12 mouse cellular contexts compared by ENCODE assay signal in genomic region chr3:104794953-104795470, GRCm38 (mm10). TPM values are rescaled to one million over a fixed set of nuclear protein-coding genes. Genes with fewer than 3 reads are reported as not detected.
DNase-seq lines count a peak whose midpoint lies in the region; ATAC-seq lines count a peak whose summit lies in the region.
"Had no signal": no experiment of that assay in that cellular context is flagged by ENCODE, and none has a peak within 500 bp of the region (broad histone marks: within the 10 kb centered on the region; RNA-seq: fewer than 3 reads in every experiment).

No protein-coding gene starts in this region.

- intact Hi-C loops in heart, postnatal 36 days (cut with DNase I): loop anchor here (2.0 kb wide), 1 partner anchor 24 kb away; the partner anchor contains the start of gene Mov10

- ATAC-seq in heart, embryonic 13.5 days (ENCODE audit: extremely low read depth, insufficient number of reproducible peaks, low FRiP score, low TSS enrichment): no peak
- ATAC-seq in midbrain, embryonic 11.5 days (ENCODE audit: low FRiP score): no peak
- ATAC-seq in midbrain, embryonic 14.5 days (ENCODE audit: low FRiP score, low TSS enrichment): no peak
- ATAC-seq in intestine, embryonic 16.5 days: no peak
- ATAC-seq in stomach, embryonic 16.5 days (ENCODE audit: insufficient read depth, low FRiP score): no peak
- ATAC-seq in erythroblast, adult 5-6 weeks (replicated peaks; ENCODE audit: low FRiP score, poor library complexity, severe bottlenecking): no peak

- H3K36me3 ChIP-seq in heart, embryonic 13.5 days: peaks cover 80% of the 10 kb centered on the region
- no peaks in the 10 kb centered on the region for H3K36me3 ChIP-seq in midbrain, embryonic 11.5 days (ENCODE audit: control insufficient read depth, insufficient read depth, low read length)
- peaks cover 6% of the 10 kb centered on the region; the same call in 1 of the 2 replicates for H3K36me3 ChIP-seq in midbrain, embryonic 14.5 days (ENCODE audit: control insufficient read depth, insufficient read depth, low read length)
- peaks cover 12% of the 10 kb centered on the region for H3K36me3 ChIP-seq in intestine, embryonic 16.5 days (ENCODE audit: control insufficient read depth, insufficient read depth, low read length)
- H3K36me3 ChIP-seq in stomach, embryonic 16.5 days (ENCODE audit: control insufficient read depth, insufficient read depth, low read length): peaks cover 22% of the 10 kb centered on the region

- H3K4me1 ChIP-seq in heart, embryonic 13.5 days: peaks cover 67% of the 10 kb centered on the region
- H3K4me1 ChIP-seq in midbrain, embryonic 11.5 days (ENCODE audit: control insufficient read depth, insufficient read depth, low read length): peaks cover 19% of the 10 kb centered on the region
- H3K4me1 ChIP-seq in midbrain, embryonic 14.5 days (ENCODE audit: control insufficient read depth, insufficient read depth, low read length): peaks cover 5% of the 10 kb centered on the region; the same call in 1 of the 2 replicates
- H3K4me1 ChIP-seq in intestine, embryonic 16.5 days (ENCODE audit: control insufficient read depth, insufficient read depth, low read length): peaks cover 64% of the 10 kb centered on the region
- peaks cover 58% of the 10 kb centered on the region for H3K4me1 ChIP-seq in stomach, embryonic 16.5 days (ENCODE audit: control insufficient read depth, insufficient read depth, low read length)

- peak overlapping the region; percentile 96 for H3K27ac ChIP-seq in heart, embryonic 13.5 days (replicated peaks)
- H3K27ac ChIP-seq in midbrain, embryonic 11.5 days (ENCODE audit: low read depth, low read length): no peak overlapping the region
- H3K27ac ChIP-seq in midbrain, embryonic 14.5 days (replicated peaks; ENCODE audit: low read depth, low read length): no peak overlapping the region
- peak overlapping the region; percentile 92 for H3K27ac ChIP-seq in intestine, embryonic 16.5 days (ENCODE audit: low read length)
- peak overlapping the region; percentile 94 for H3K27ac ChIP-seq in stomach, embryonic 16.5 days (ENCODE audit: low read length)
- H3K27ac ChIP-seq: layer of hippocampus, adult 2 months had no signal

- no peak overlapping the region for H3K4me3 ChIP-seq in heart, embryonic 13.5 days
- no peak overlapping the region for H3K4me3 ChIP-seq in midbrain, embryonic 11.5 days (ENCODE audit: low read depth, low read length)
- H3K4me3 ChIP-seq in midbrain, embryonic 14.5 days (replicated peaks; ENCODE audit: low read depth, low read length): no peak overlapping the region
- no peak overlapping the region for H3K4me3 ChIP-seq in intestine, embryonic 16.5 days (ENCODE audit: low read length)
- no peak overlapping the region for H3K4me3 ChIP-seq in stomach, embryonic 16.5 days (replicated peaks; ENCODE audit: low read length)
- H3K4me3 ChIP-seq: layer of hippocampus, adult 2 months had no signal

- 47% methylated on average over 12 of the region's 12 CpGs for WGBS in heart, embryonic 13.5 days
- WGBS in midbrain, embryonic 11.5 days: 76% methylated on average over 12 of the region's 12 CpGs
- WGBS in midbrain, embryonic 14.5 days: 82% methylated on average over 12 of the region's 12 CpGs
- 43% methylated on average over 12 of the region's 12 CpGs for WGBS in intestine, embryonic 16.5 days
- 41% methylated on average over 12 of the region's 12 CpGs for WGBS in stomach, embryonic 16.5 days

- DNase-seq in heart, postnatal 36 days: no peak
- peak; percentile 51 for DNase-seq in midbrain, embryonic 11.5 days (ENCODE audit: low spot score, missing footprints)
- no peak for DNase-seq in midbrain, embryonic 14.5 days
- DNase-seq in right cerebral cortex, postnatal 4 days: no peak
- DNase-seq: cerebellum, adult 8-10 months; thymus, postnatal 14 days had no signal

- H3K27me3 ChIP-seq in heart, embryonic 13.5 days (replicated peaks): no peaks in the 10 kb centered on the region
- no peaks in the 10 kb centered on the region; the same call in 1 of the 2 replicates for H3K27me3 ChIP-seq in midbrain, embryonic 11.5 days (ENCODE audit: control insufficient read depth, insufficient read depth, low read length)
- H3K27me3 ChIP-seq in midbrain, embryonic 14.5 days (ENCODE audit: control insufficient read depth, insufficient read depth, low read length): no peaks in the 10 kb centered on the region
- H3K27me3 ChIP-seq in intestine, embryonic 16.5 days (replicated peaks; ENCODE audit: control insufficient read depth, insufficient read depth, low read length): no peaks in the 10 kb centered on the region
- no peaks in the 10 kb centered on the region for H3K27me3 ChIP-seq in stomach, embryonic 16.5 days (ENCODE audit: control insufficient read depth, insufficient read depth, low read length)

- peak overlapping the region; percentile 72 for H3K9ac ChIP-seq in heart, embryonic 13.5 days
- H3K9ac ChIP-seq in midbrain, embryonic 11.5 days (ENCODE audit: low read length): no peak overlapping the region
- no peak overlapping the region for H3K9ac ChIP-seq in midbrain, embryonic 14.5 days (replicated peaks; ENCODE audit: low read length)
- peak overlapping the region; percentile 54 for H3K9ac ChIP-seq in intestine, embryonic 16.5 days (ENCODE audit: low read depth, low read length)
- H3K9ac ChIP-seq in stomach, embryonic 16.5 days (ENCODE audit: low read length): peak overlapping the region; percentile 49

- H3K9me3 ChIP-seq in heart, embryonic 13.5 days: no peaks in the 10 kb centered on the region
- no peaks in the 10 kb centered on the region for H3K9me3 ChIP-seq in midbrain, embryonic 11.5 days (ENCODE audit: control insufficient read depth, low read length)
- H3K9me3 ChIP-seq in midbrain, embryonic 14.5 days (ENCODE audit: control insufficient read depth, low read length): no peaks in the 10 kb centered on the region
- H3K9me3 ChIP-seq in intestine, embryonic 16.5 days (ENCODE audit: control insufficient read depth, low read length): no peaks in the 10 kb centered on the region
- H3K9me3 ChIP-seq in stomach, embryonic 16.5 days (replicated peaks; ENCODE audit: control insufficient read depth, low read length): no peaks in the 10 kb centered on the region

- H3K4me2 ChIP-seq in heart, embryonic 13.5 days: peak overlapping the region; percentile 32
- H3K4me2 ChIP-seq in midbrain, embryonic 11.5 days: no peak overlapping the region
- H3K4me2 ChIP-seq in midbrain, embryonic 14.5 days (ENCODE audit: low read length): no peak overlapping the region
- no peak overlapping the region; the same call in 1 of the 2 replicates for H3K4me2 ChIP-seq in intestine, embryonic 16.5 days (ENCODE audit: low read depth, low read length)
- H3K4me2 ChIP-seq in stomach, embryonic 16.5 days (ENCODE audit: low read depth, low read length): no peak overlapping the region

RNA-seq across cellular contexts. Expression of gene Rhoc, which starts 6.8 kb away (rescaled TPM):
- 192 and 225 TPM in 2 replicates for polyA plus RNA-seq in heart, embryonic 13.5 days (2015; fragmentation: Nextera tagmentation; extraction: Ambion mirVana)
- 100 to 1,000 TPM in 1 of 2 experiments, 10 to 100 TPM in 1; 93.1 to 100 TPM for total RNA-seq in heart, postnatal 36 days (2021)
- polyA plus RNA-seq in midbrain, embryonic 11.5 days (2014; fragmentation: Nextera tagmentation; extraction: Ambion mirVana): 78.2 and 82.0 TPM in 2 replicates
- 30.9 and 40.2 TPM in 2 replicates for polyA plus RNA-seq in midbrain, embryonic 14.5 days (2014; fragmentation: Nextera tagmentation; extraction: Ambion mirVana)
- 171 and 184 TPM in 2 replicates for polyA plus RNA-seq in intestine, embryonic 16.5 days (2015; fragmentation: Nextera tagmentation; extraction: Ambion mirVana)
- 163 and 168 TPM in 2 replicates for polyA plus RNA-seq in stomach, embryonic 16.5 days (2015; fragmentation: Nextera tagmentation; extraction: Ambion mirVana)
- not detected in 2 replicates for total RNA-seq in erythroblast, adult 5-6 weeks (2015; ENCODE audit: low replicate concordance)
- total RNA-seq in erythroblast, adult 5-6 weeks (2017; ENCODE audit: low replicate concordance): 1.3 and 2.4 TPM in 2 replicates
- total RNA-seq: megakaryocyte-erythroid progenitor cell, adult 5-6 weeks had no signal

RNA-seq across cellular contexts. Expression of gene Fam19a3, which starts 13.4 kb away (rescaled TPM):
- 0.96 and 1.0 TPM in 2 replicates for polyA plus RNA-seq in heart, embryonic 13.5 days (2015; fragmentation: Nextera tagmentation; extraction: Ambion mirVana)
- 1 to 10 TPM; 2.2 to 2.4 TPM for total RNA-seq in heart, postnatal 36 days (2021)
- polyA plus RNA-seq in midbrain, embryonic 11.5 days (2014; fragmentation: Nextera tagmentation; extraction: Ambion mirVana): not detected in 2 replicates
- 0.05 TPM in 1 of 2 replicates, not detected in the other for polyA plus RNA-seq in midbrain, embryonic 14.5 days (2014; fragmentation: Nextera tagmentation; extraction: Ambion mirVana)
- 0.06 and 0.09 TPM in 2 replicates for polyA plus RNA-seq in intestine, embryonic 16.5 days (2015; fragmentation: Nextera tagmentation; extraction: Ambion mirVana)
- polyA plus RNA-seq in stomach, embryonic 16.5 days (2015; fragmentation: Nextera tagmentation; extraction: Ambion mirVana): 0.03 and 0.06 TPM in 2 replicates
- total RNA-seq in erythroblast, adult 5-6 weeks (2015; ENCODE audit: low replicate concordance): not detected in 2 replicates
- total RNA-seq in erythroblast, adult 5-6 weeks (2017; ENCODE audit: low replicate concordance): not detected in 2 replicates
- total RNA-seq: layer of hippocampus, adult 2 months; megakaryocyte-erythroid progenitor cell, adult 5-6 weeks had no signal

RNA-seq across cellular contexts. Expression of gene Ppm1j, which starts 14.2 kb away (rescaled TPM):
- 36.6 and 38.7 TPM in 2 replicates for polyA plus RNA-seq in heart, embryonic 13.5 days (2015; fragmentation: Nextera tagmentation; extraction: Ambion mirVana)
- total RNA-seq in heart, postnatal 36 days (2021): 10 to 100 TPM; 24.0 to 26.2 TPM
- 0.44 and 0.97 TPM in 2 replicates for polyA plus RNA-seq in midbrain, embryonic 11.5 days (2014; fragmentation: Nextera tagmentation; extraction: Ambion mirVana)
- 0.50 and 0.68 TPM in 2 replicates for polyA plus RNA-seq in midbrain, embryonic 14.5 days (2014; fragmentation: Nextera tagmentation; extraction: Ambion mirVana)
- 4.3 and 5.2 TPM in 2 replicates for polyA plus RNA-seq in intestine, embryonic 16.5 days (2015; fragmentation: Nextera tagmentation; extraction: Ambion mirVana)
- polyA plus RNA-seq in stomach, embryonic 16.5 days (2015; fragmentation: Nextera tagmentation; extraction: Ambion mirVana): 3.2 and 3.6 TPM in 2 replicates
- total RNA-seq in erythroblast, adult 5-6 weeks (2015; ENCODE audit: low replicate concordance): not detected in 2 replicates
- total RNA-seq in erythroblast, adult 5-6 weeks (2017; ENCODE audit: low replicate concordance): not detected in 2 replicates
- total RNA-seq: megakaryocyte-erythroid progenitor cell, adult 5-6 weeks had no signal

RNA-seq across cellular contexts. Expression of gene Mov10, which starts 23.4 kb away (rescaled TPM):
- polyA plus RNA-seq in heart, embryonic 13.5 days (2015; fragmentation: Nextera tagmentation; extraction: Ambion mirVana): 37.1 and 47.6 TPM in 2 replicates
- total RNA-seq in heart, postnatal 36 days (2021): 1 to 10 TPM; 4.8 to 8.0 TPM
- polyA plus RNA-seq in midbrain, embryonic 11.5 days (2014; fragmentation: Nextera tagmentation; extraction: Ambion mirVana): 9.5 and 9.9 TPM in 2 replicates
- polyA plus RNA-seq in midbrain, embryonic 14.5 days (2014; fragmentation: Nextera tagmentation; extraction: Ambion mirVana): 3.6 and 6.6 TPM in 2 replicates
- polyA plus RNA-seq in intestine, embryonic 16.5 days (2015; fragmentation: Nextera tagmentation; extraction: Ambion mirVana): 139 and 161 TPM in 2 replicates
- polyA plus RNA-seq in stomach, embryonic 16.5 days (2015; fragmentation: Nextera tagmentation; extraction: Ambion mirVana): 68.0 and 78.2 TPM in 2 replicates
- total RNA-seq in erythroblast, adult 5-6 weeks (2015; ENCODE audit: low replicate concordance): 1.7 and 5.4 TPM in 2 replicates
- total RNA-seq in erythroblast, adult 5-6 weeks (2017; ENCODE audit: low replicate concordance): 2.4 TPM in 1 of 2 replicates, not detected in the other

Comparison
In these comparisons a context has a peak if more than half of its experiments do, and no peak if none do; other contexts are left out.
1. H3K27ac ChIP-seq: peak in heart, embryonic 13.5 days (single experiment), intestine, embryonic 16.5 days (single experiment) and stomach, embryonic 16.5 days (single experiment); none in midbrain, embryonic 11.5 days (single experiment) and midbrain, embryonic 14.5 days (single experiment).
2. H3K9ac ChIP-seq: peak in heart, embryonic 13.5 days (single experiment), intestine, embryonic 16.5 days (single experiment) and stomach, embryonic 16.5 days (single experiment); none in midbrain, embryonic 11.5 days (single experiment) and midbrain, embryonic 14.5 days (single experiment).